Mouse (Mus musculus): Measurements from ENCODE around the gene Insig2. TPM values are rescaled to one million over a fixed set of nuclear protein-coding genes. Genes with fewer than 3 reads are reported as not detected.

Insig2 gene
- polyA plus RNA-seq, 1 experiment from 2014 or later: 28.5 TPM

DNA sequence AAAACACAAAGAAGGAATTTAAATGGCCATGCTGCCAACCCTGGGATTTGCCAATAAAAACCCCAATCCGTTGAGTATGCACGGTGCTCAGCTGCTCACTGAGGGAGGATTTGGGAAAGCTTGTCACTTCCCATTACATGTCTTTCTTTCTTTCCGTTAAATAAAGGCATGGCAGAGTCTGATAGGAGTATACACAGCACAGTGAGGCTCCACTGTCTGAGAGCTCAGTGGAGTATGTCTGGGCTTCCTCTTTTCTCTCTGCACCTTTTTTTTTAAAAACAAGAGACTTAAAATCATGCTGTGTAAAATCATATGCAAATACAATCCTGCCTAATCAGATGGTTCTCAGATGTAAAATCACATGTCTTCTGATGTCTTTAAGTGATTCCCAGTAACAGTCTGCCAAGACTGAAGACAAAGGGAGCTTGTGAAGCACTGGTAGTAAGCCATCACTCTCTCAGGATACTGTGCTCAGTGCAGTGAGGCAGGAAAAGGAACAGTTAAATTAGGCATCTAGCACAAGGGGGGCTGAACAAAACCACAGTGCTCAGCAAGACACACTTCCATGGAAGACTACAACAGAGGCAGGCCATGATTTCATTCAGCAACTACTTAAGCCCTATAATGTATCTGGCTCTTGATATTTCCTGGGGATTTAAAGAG, 17.5 kb downstream of the Insig2 start:
- H3K9ac ChIP-seq: no peak overlapping the region
- no peak for ATAC-seq (ENCODE audit: borderline replicate concordance, extremely low read depth, low FRiP score, low TSS enrichment)

DNA sequence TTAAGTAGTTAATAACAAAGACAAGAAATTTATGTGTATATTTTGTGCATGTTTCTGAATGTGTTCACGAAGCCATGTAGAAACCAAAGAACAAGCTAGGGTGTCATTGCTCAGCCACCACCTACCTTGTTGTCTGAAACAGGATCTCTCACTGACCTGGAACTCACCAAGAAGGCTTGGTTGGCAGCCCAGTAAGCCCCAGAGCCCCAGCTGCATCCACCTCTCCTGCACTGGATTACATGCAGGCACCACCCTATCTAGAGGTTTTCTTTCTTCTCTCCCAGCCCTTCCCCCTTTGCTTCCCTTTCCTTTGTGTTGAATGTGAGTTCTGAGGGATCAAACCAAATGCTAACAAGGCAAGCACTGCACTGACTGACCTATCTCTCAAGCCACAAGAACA, 19.2 kb downstream of the Insig2 start:
- Histone ChIP-seq H3K36me3 (peaks cover 11% of the 10 kb centered on the region; the same call in 1 of the 2 replicates), H3K9ac (no peak overlapping the region), H3K4me1 (no peaks in the 10 kb centered on the region), H3K27me3 (no peaks in the 10 kb centered on the region), H3K4me3 (no peak overlapping the region), H3K27ac (no peak overlapping the region), H3K4me2 (no peak overlapping the region), H3K9me3 (no peaks in the 10 kb centered on the region)
- whole genome bisulfite sequencing: 77% methylated on average over 1 of the region's 1 CpGs
- ATAC-seq (ENCODE audit: borderline replicate concordance, extremely low read depth, low FRiP score, low TSS enrichment): no peak

More for the DNA sequence above, 17.5 kb downstream of the Insig2 start:
- no peak overlapping the region for H3K4me2 ChIP-seq
- H3K27me3 ChIP-seq: no peaks in the 10 kb centered on the region
- no peak overlapping the region for H3K27ac ChIP-seq
- no peaks in the 10 kb centered on the region for H3K9me3 ChIP-seq
- H3K4me1 ChIP-seq: no peaks in the 10 kb centered on the region
- H3K4me3 ChIP-seq: no peak overlapping the region
- 84% methylated on average over 3 of the region's 3 CpGs for WGBS
- peaks cover 11% of the 10 kb centered on the region; the same call in 1 of the 2 replicates for H3K36me3 ChIP-seq

DNA sequence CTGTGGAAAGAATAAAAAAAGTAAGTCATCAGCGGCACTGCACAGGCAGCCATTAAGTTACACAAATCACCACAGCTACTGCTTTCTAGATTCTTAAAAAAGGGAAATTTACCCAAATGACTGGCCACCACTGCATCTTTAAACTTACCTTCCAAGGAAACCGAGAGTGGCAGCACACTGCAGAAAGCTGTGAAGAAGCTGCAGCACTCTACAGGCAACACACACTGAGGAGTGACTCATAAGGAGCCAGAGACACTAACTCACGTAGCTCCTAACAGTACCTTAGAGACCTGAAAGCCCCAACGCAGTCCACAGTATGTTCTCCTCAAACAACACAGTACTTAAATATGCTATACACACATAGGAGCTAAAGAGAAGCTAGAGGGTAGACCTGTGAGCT, 20.1 kb downstream of the Insig2 start:
- H3K27ac ChIP-seq: no peak overlapping the region
- H3K4me3 ChIP-seq: no peak overlapping the region
- H3K4me2 ChIP-seq: no peak overlapping the region
- no peaks in the 10 kb centered on the region for H3K27me3 ChIP-seq
- ATAC-seq (ENCODE audit: borderline replicate concordance, extremely low read depth, low FRiP score, low TSS enrichment): no peak
- no peaks in the 10 kb centered on the region for H3K9me3 ChIP-seq
- WGBS: 75% methylated on average over 4 of the region's 4 CpGs
- H3K4me1 ChIP-seq: no peaks in the 10 kb centered on the region
- H3K9ac ChIP-seq: no peak overlapping the region
- H3K36me3 ChIP-seq: peaks cover 11% of the 10 kb centered on the region; the same call in 1 of the 2 replicates

DNA sequence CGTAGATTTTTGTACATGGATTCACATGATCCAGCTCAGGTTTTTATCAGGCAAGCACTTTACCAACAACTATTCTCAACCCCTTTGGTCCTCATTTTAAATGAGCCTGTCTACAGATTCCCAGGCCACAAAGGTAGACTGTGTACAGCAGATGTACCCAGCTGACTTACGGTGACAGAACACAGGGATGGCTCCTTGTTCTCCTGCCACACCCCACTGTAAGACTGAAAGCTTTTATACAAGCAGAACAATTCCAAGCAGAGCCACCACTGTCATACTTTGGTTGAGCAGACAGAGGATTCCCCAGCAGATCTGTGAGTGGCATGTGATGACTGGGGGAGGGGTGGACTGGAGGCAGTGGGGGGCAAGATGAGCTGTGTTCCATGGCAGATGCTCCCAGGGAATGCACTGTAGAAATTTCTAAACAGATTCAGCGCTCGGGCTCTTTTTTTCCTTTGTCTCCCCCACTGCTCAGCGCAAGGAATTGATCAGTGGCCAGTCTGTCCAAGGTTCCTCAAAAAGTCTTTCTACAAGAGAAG, 35.6 kb downstream of the Insig2 start:
- Histone ChIP-seq H3K4me2 (no peak overlapping the region), H3K9me3 (no peaks in the 10 kb centered on the region), H3K36me3 (no peaks in the 10 kb centered on the region), H3K4me3 (no peak overlapping the region), H3K27ac (no peak overlapping the region), H3K27me3 (no peaks in the 10 kb centered on the region), H3K9ac (no peak overlapping the region), H3K4me1 (no peaks in the 10 kb centered on the region)
- 82% methylated on average over 5 of the region's 5 CpGs for WGBS
- ATAC-seq (ENCODE audit: borderline replicate concordance, extremely low read depth, low FRiP score, low TSS enrichment): no peak

DNA sequence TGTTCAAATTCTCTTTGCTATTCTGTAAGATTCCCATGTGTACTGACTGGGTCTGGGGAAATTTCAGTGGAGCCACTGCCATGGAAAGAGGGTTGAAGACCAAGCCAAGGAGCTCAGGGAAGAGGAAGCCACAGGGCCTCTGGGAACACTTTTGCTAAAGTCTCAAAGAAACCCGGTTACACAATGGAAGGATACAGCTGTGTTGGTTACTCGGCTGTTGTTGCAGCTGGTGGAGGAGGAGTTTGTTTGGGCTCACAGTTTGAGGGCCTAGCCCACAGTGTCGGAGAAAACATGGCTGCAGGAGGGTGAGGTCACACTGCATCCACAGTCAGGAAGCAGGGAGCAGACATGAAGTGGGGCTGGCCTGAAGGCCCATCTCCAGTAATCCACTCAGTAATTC, 38.8 kb downstream of the Insig2 start:
- H3K4me3 ChIP-seq: no peak overlapping the region
- ATAC-seq (ENCODE audit: borderline replicate concordance, extremely low read depth, low FRiP score, low TSS enrichment): no peak
- H3K4me2 ChIP-seq: no peak overlapping the region
- H3K27me3 ChIP-seq: no peaks in the 10 kb centered on the region
- no peaks in the 10 kb centered on the region for H3K36me3 ChIP-seq
- 42% methylated on average over 3 of the region's 3 CpGs for WGBS
- no peak overlapping the region for H3K9ac ChIP-seq
- no peaks in the 10 kb centered on the region for H3K4me1 ChIP-seq
- no peaks in the 10 kb centered on the region for H3K9me3 ChIP-seq
- no peak overlapping the region for H3K27ac ChIP-seq

DNA sequence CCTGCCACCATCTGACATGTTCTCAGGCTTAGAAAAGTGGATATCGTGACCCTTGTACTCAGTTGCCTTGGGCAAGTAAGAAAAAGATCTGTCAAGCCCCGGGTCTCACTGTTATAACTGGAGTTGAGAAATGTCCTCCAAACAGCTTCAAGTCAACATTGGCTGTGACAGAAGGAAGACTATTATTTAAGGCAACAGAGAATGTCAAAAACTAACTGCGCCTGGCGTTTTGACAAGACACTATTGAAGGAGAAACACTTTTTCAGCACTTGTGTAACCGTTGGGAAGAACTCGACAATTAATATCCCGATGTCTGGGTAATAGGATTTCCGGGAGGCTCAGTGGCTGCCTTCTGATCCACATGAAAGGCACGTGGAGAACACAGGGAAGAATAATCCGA, 41.5 kb downstream of the Insig2 start:
- Histone ChIP-seq H3K27ac (no peak overlapping the region), H3K4me2 (no peak overlapping the region), H3K4me3 (no peak overlapping the region), H3K36me3 (no peaks in the 10 kb centered on the region), H3K9me3 (no peaks in the 10 kb centered on the region), H3K27me3 (no peaks in the 10 kb centered on the region), H3K4me1 (no peaks in the 10 kb centered on the region), H3K9ac (no peak overlapping the region)
- WGBS: 66% methylated on average over 10 of the region's 10 CpGs
- ATAC-seq (ENCODE audit: borderline replicate concordance, extremely low read depth, low FRiP score, low TSS enrichment): no peak

DNA sequence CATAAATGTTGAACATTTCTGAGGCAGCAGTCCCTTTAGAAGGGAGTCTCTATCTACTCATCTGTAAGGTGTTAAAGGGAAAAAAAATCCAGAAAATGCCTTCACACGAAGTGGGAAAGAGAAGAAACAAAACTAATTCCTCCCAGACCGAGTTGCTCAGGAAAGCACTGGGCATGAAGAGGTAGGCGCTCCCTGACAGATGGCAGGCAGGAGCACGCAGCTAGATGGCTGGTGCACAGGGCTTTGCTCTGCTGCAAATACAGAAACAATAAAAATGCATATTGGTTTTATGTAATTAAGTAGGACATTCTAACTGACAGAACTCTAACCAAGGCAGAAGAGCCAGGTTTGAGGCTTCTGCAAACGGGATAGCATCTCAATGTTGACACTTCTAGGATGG, 42.0 kb downstream of the Insig2 start:
- 66% methylated on average over 5 of the region's 5 CpGs for WGBS
- Histone ChIP-seq H3K9me3 (no peaks in the 10 kb centered on the region), H3K4me2 (no peak overlapping the region), H3K4me3 (no peak overlapping the region), H3K9ac (no peak overlapping the region), H3K4me1 (no peaks in the 10 kb centered on the region), H3K27me3 (no peaks in the 10 kb centered on the region), H3K27ac (no peak overlapping the region), H3K36me3 (no peaks in the 10 kb centered on the region)
- no peak for ATAC-seq (ENCODE audit: borderline replicate concordance, extremely low read depth, low FRiP score, low TSS enrichment)

DNA sequence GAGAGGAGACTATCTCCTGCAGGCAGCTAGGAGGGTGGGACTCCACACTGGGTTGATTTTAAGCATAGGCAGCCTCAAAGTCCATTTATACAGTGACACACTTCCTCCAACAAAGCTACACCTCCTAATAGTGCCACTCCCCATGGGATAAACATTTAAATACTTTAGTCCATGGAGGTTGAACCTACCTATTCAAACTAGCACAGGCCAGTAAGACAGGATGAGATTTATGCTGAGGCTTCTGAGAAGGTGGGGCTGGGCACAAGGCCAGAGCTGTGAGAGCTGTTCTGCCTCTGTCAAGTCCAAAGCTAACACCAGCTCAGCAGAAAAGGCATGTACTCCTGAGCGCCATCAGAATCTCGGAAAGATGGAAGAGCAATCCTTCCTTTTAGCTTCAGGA, 48.2 kb downstream of the Insig2 start:
- no peaks in the 10 kb centered on the region for H3K9me3 ChIP-seq
- H3K9ac ChIP-seq: no peak overlapping the region
- H3K27me3 ChIP-seq: no peaks in the 10 kb centered on the region
- no peak overlapping the region for H3K4me2 ChIP-seq
- ATAC-seq (ENCODE audit: borderline replicate concordance, extremely low read depth, low FRiP score, low TSS enrichment): no peak
- no peaks in the 10 kb centered on the region for H3K36me3 ChIP-seq
- H3K4me1 ChIP-seq: no peaks in the 10 kb centered on the region
- 71% methylated on average over 2 of the region's 2 CpGs for WGBS
- no peak overlapping the region for H3K4me3 ChIP-seq
- H3K27ac ChIP-seq: no peak overlapping the region

DNA sequence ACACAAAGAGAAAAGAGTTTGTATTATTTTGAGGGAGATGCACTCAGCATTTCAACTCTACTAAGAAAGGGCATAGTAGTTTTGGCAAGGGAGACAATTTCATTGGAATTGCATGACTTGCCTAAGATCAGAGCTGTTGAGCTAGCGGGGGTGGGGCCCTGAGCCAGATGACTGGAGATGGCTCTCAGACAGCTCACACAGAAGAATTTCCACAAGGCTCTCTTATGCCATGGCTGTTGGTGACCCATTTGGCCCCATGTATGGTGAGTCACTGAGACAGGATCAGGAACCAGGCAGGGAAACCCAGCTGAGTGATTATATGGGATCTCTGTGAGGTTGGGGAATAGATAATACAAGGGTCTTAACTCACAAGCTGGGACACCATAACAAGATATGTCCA, 51.9 kb downstream of the Insig2 start:
- no peaks in the 10 kb centered on the region for H3K4me1 ChIP-seq
- no peak overlapping the region for H3K4me2 ChIP-seq
- no peaks in the 10 kb centered on the region for H3K36me3 ChIP-seq
- ATAC-seq (ENCODE audit: borderline replicate concordance, extremely low read depth, low FRiP score, low TSS enrichment): no peak
- H3K27ac ChIP-seq: no peak overlapping the region
- H3K4me3 ChIP-seq: no peak overlapping the region
- H3K9ac ChIP-seq: no peak overlapping the region
- H3K27me3 ChIP-seq: no peaks in the 10 kb centered on the region
- no peaks in the 10 kb centered on the region for H3K9me3 ChIP-seq
- 86% methylated on average over 1 of the region's 1 CpGs for WGBS

DNA sequence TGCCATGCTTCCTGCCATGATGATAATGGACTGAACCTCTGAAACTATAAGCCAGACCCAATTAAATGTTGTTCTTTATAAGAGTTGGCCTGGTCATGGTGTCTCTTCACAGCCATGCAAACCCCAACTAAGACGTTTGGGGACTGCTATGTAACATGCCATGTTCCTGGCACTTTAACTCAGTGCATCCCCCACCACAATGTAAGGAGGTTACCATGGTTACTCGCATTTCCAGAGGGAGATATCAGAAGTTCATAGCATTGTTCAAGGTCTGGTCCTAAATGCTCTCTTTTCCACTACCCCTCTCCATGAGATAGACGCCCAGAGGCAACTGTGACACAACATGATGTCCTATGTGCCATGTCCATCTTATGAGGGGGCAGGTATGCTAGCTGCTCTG, 54.0 kb downstream of the Insig2 start:
- H3K4me1 ChIP-seq: no peaks in the 10 kb centered on the region
- H3K9me3 ChIP-seq: no peaks in the 10 kb centered on the region
- H3K9ac ChIP-seq: no peak overlapping the region
- no peaks in the 10 kb centered on the region for H3K36me3 ChIP-seq
- ATAC-seq (ENCODE audit: borderline replicate concordance, extremely low read depth, low FRiP score, low TSS enrichment): no peak
- 57% methylated on average over 3 of the region's 3 CpGs for WGBS
- H3K4me2 ChIP-seq: no peak overlapping the region
- no peak overlapping the region for H3K27ac ChIP-seq
- no peaks in the 10 kb centered on the region for H3K27me3 ChIP-seq
- H3K4me3 ChIP-seq: no peak overlapping the region

DNA sequence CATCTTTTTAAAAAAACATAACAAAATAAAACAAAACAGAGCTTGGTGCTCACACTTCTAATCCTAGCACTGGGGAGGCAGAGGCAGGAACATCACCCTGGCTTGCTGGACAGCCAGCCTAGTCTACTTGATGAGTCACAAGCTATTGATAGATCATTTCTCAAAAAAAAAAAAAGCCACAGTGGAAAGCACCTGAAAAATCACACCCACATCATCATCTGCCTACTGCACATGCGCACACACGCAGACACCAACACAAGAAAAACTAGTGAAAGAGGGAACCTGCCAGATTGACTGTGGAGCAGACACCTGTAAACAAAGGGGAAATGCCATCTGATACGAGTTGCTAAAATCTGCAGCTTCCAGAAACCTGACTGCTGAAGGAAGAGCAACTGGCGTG, 54.9 kb downstream of the Insig2 start:
- Histone ChIP-seq H3K36me3 (no peaks in the 10 kb centered on the region), H3K4me2 (no peak overlapping the region), H3K9me3 (no peaks in the 10 kb centered on the region), H3K27me3 (no peaks in the 10 kb centered on the region), H3K4me3 (no peak overlapping the region), H3K4me1 (no peaks in the 10 kb centered on the region), H3K27ac (no peak overlapping the region), H3K9ac (no peak overlapping the region)
- WGBS: 82% methylated on average over 4 of the region's 4 CpGs
- no peak for ATAC-seq (ENCODE audit: borderline replicate concordance, extremely low read depth, low FRiP score, low TSS enrichment)

DNA sequence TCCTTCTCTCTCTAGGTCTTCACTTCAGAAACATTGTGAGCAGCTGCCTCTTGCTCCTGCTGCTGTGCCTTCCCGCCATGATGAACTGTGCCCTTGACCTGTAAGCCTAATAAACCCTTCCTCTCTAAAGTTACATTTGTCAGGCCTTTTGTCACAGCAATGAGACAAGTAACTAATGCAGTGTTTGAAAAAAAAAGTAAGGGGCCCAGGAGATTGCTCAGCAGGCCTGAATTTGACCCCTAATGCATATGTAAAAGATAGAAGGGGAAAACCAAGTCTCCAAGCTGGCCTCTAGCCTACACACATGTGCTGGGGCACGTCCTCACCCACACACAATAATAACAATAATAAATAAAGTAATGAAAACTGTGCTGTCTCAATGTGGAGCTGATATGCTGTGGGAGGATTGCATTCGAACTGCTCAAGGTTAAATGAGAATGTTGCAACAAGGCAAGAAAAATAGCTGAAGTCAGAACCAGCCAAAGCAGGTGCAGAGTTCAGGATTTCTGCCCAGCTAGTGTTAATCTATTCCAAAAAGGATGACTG, 56.4 kb downstream of the Insig2 start:
- Histone ChIP-seq H3K9me3 (no peaks in the 10 kb centered on the region), H3K4me3 (no peak overlapping the region), H3K9ac (no peak overlapping the region), H3K36me3 (no peaks in the 10 kb centered on the region), H3K4me1 (no peaks in the 10 kb centered on the region), H3K4me2 (no peak overlapping the region), H3K27ac (no peak overlapping the region), H3K27me3 (no peaks in the 10 kb centered on the region)
- ATAC-seq (ENCODE audit: borderline replicate concordance, extremely low read depth, low FRiP score, low TSS enrichment): no peak
- WGBS: 50% methylated on average over 3 of the region's 3 CpGs
